Mouse (Mus musculus) cerebellum, postnatal 25 days (tissue): ENCODE measurements around the gene Rbm26.

Experiments
- DNase-seq, 2 experiments: peaks; one replicate each; pipeline ENCODE4 v3.0.0; 2021; ENCODE audit warnings: mixed read lengths in 2 of 2

Rbm26 gene

GRCm38 (mm10) chr14:105085332-105085993, 91.7 kb downstream of the Rbm26 start:
- DNase-seq: no peak

- no peak for DNase-seq
Observed at GRCm38 (mm10) chr14:105084757-105085330, 92.3 kb downstream of the Rbm26 start.

- no peak for DNase-seq
Observed at GRCm38 (mm10) chr14:105084106-105084505, 93.0 kb downstream of the Rbm26 start.

GRCm38 (mm10) chr14:105074776-105075175, 102.4 kb downstream of the Rbm26 start:
- DNase-seq: no peak

- DNase-seq: no peak
Observed at GRCm38 (mm10) chr14:105074376-105074775, 102.8 kb downstream of the Rbm26 start.

GRCm38 (mm10) chr14:105071010-105071509, 106.1 kb downstream of the Rbm26 start:
- no peak for DNase-seq

GRCm38 (mm10) chr14:105070258-105071009, 106.7 kb downstream of the Rbm26 start:
- no peak for DNase-seq

GRCm38 (mm10) chr14:105068060-105068459, 109.1 kb downstream of the Rbm26 start:
- no peak for DNase-seq

GRCm38 (mm10) chr14:105064243-105064642, 112.9 kb downstream of the Rbm26 start:
- DNase-seq: no peak

- no peak for DNase-seq
Observed at GRCm38 (mm10) chr14:105061230-105061629, 115.9 kb downstream of the Rbm26 start.

GRCm38 (mm10) chr14:105057934-105058333, 119.2 kb downstream of the Rbm26 start:
- no peak for DNase-seq
